Mouse (Mus musculus): Measurements from ENCODE around the gene Gpr88. TPM values are rescaled to one million over a fixed set of nuclear protein-coding genes. Genes with fewer than 3 reads are reported as not detected.
"Not testable (repeated sequence)": the region's sequence is repeated elsewhere in the genome, so short reads cannot be mapped to it uniquely, and the experiment has no call there.

Gpr88 gene
- total RNA-seq, 2 experiments from 2014 or later: 81.5 to 167 TPM

DNA sequence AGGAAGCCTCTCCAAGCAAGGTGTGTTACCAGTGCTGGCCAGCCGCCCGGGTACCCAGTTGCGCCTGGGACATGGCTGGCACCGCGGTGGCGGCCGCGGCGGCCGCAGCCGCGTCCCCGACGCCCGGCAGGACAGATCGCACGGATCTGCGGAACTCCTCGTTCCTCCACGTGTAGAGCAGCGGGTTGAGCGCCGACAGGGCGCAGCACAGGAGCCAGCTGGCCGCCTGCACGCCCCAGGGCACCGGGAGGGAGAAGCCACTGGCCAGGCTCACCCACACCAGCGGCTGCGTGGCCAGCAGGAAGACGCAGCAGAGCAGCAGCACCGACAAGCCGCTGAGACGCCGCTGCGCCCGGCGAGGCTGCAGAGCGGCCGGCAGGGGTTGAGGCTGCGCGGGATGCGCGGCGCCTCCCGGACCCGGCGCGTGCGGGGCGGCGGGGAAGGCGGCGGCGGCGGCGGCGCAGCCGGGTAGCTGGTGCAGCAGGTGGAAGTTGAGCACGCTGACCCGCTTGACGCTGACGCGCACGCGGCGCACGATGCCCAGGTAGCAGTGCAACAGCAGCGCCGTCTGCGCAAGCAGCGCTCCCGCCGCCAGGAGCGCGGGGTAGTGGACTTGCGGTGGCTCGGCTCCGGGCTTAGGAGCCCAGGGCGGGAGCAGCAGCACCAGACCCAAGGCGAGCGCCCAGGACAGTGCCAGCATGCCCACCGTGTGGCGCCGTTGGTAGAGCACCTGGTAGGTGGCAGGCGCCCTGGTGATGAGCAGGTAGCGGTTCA, 1.6 kb downstream of the Gpr88 start:
- intact Hi-C loops (cut with DNase I): loop anchor here (2.0 to 5.0 kb wide), 4 partner anchors 46 to 219 kb away; no protein-coding TSS in a partner anchor
- DNase-seq (ENCODE audit: low spot score in 2 of 2): peak; percentile 57 to 66

GRCm38 (mm10) chr3:116249026-116249425, 4.3 kb downstream of the Gpr88 start:
- DNase-seq (ENCODE audit: low spot score in 2 of 2): peak in 1 of 2 experiments; percentile 21
- intact Hi-C loops (cut with DNase I): no loop called here

GRCm38 (mm10) chr3:116244476-116244875, 8.8 kb downstream of the Gpr88 start:
- intact Hi-C loops (cut with DNase I): no loop called here
- DNase-seq (ENCODE audit: low spot score in 2 of 2): peak in 1 of 2 experiments; percentile 54

GRCm38 (mm10) chr3:116242685-116243084, 10.6 kb downstream of the Gpr88 start:
- DNase-seq (ENCODE audit: low spot score in 2 of 2): peak in 1 of 2 experiments; percentile 66
- intact Hi-C loops (cut with DNase I): no loop called here

DNA sequence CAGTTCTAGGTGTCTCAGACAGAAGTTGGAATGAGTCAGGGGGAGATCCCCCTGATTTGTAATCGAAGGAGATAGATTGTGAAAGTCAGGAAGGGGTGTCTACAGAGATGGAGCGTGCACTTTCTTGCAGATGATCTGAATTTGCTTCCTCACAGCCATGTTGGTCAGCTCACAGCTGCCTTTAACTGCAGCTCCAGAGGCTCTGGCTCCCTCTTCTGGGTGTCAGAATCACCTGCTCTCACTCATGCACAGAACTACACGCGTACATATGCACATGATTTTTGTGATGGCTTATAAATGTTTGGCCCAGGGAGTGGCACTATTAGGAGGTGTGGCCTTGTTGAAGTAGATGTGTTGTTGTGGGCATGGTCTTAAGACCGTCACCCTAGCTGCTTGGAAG, 15.8 kb downstream of the Gpr88 start:
- intact Hi-C loops (cut with DNase I): no loop called here
- no peak for DNase-seq (ENCODE audit: low spot score in 2 of 2)

GRCm38 (mm10) chr3:116236856-116237255, 16.4 kb downstream of the Gpr88 start:
- DNase-seq (ENCODE audit: low spot score in 2 of 2): no peak
- intact Hi-C loops (cut with DNase I): no loop called here

- peak in 1 of 2 experiments; percentile 61 for DNase-seq (ENCODE audit: low spot score in 2 of 2)
- intact Hi-C loops (cut with DNase I): loop anchor here (5.0 kb wide), 1 partner anchor 71 kb away; no protein-coding TSS in a partner anchor
These were observed 19.8 kb downstream of the Gpr88 start for GRCm38 (mm10) chr3:116233515-116233914.

DNA sequence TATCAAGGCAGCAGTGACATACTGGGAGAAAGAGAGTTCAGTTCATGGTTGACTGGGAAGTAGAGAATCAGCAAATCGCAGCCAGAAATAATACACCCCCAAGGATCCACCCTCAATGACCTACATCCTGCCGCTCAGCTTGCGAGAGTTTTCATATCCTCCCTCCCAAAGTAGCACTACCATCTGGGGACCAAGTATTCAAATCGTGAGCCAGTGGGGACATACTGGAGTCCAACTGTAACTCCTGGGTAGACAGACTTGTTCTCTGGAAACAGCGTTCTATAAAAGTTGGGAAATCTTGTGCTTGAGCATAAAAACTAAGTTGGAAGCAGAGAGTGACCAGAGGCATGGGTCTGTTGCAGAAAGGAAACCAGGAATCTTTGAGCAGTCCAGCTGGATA, 20.5 kb downstream of the Gpr88 start:
- intact Hi-C loops (cut with DNase I): loop anchor here (5.0 kb wide), 1 partner anchor 70 kb away; no protein-coding TSS in a partner anchor
- peak in 1 of 2 experiments; percentile 66 for DNase-seq (ENCODE audit: low spot score in 2 of 2)

GRCm38 (mm10) chr3:116229336-116229735, 24.0 kb downstream of the Gpr88 start:
- DNase-seq (ENCODE audit: low spot score in 2 of 2): no peak
- intact Hi-C loops (cut with DNase I): no loop called here

- intact Hi-C loops (cut with DNase I): no loop called here
- DNase-seq (ENCODE audit: low spot score in 2 of 2): no peak
These were observed 24.7 kb downstream of the Gpr88 start for GRCm38 (mm10) chr3:116228360-116229245.

GRCm38 (mm10) chr3:116227383-116227782, 25.9 kb downstream of the Gpr88 start:
- no peak for DNase-seq (ENCODE audit: low spot score in 2 of 2)
- intact Hi-C loops (cut with DNase I): no loop called here

- no peak for DNase-seq (ENCODE audit: low spot score in 2 of 2)
- intact Hi-C loops (cut with DNase I): no loop called here
These were observed 26.4 kb downstream of the Gpr88 start for GRCm38 (mm10) chr3:116226915-116227314.

DNA sequence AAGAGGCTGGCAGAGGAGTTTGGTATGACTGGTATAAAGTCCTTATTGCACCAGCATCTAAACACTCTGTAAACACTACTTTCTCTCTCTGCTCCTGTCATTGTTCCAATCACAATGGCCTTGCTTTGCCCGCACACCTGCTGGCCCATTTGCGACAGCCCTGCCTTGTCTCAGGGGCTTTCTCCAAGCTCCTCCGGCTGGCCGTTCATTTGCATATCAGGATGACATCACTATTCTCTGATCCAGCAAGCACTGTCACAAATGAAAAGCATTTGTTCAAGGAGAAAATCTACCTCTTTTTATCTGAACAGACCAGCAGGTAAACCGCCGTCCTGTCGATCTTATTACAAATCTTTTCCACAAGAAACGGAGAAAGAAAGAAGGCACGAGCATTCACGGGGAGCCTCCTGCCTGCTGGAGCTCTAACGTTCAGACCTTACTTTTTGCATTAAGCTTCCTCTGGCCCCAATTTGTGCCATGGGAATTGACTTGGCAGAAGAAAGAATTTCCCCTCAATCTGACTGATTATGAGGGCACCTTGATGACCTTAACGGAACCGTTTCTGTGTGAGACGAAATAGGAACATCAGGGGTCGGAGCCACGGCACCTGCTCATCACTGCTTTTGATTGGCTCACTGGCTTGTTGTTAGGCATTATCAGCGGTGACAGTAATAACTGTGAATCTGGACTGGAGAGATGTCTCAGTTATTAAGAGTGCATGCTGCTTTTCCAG, 30.6 kb downstream of the Gpr88 start:
- no peak for DNase-seq (ENCODE audit: low spot score in 2 of 2)
- intact Hi-C loops (cut with DNase I): no loop called here

- intact Hi-C loops (cut with DNase I): no loop called here
- DNase-seq (ENCODE audit: low spot score in 2 of 2): no peak
These were observed 31.7 kb downstream of the Gpr88 start for GRCm38 (mm10) chr3:116221686-116222010.

- intact Hi-C loops (cut with DNase I): no loop called here
- no peak for DNase-seq (ENCODE audit: low spot score in 2 of 2)
These were observed 32.2 kb downstream of the Gpr88 start for GRCm38 (mm10) chr3:116220980-116221685.

GRCm38 (mm10) chr3:116217398-116217797, 35.9 kb downstream of the Gpr88 start:
- intact Hi-C loops (cut with DNase I); DNase-seq (ENCODE audit: low spot score in 2 of 2): not testable (repeated sequence)

- intact Hi-C loops (cut with DNase I): no loop called here
- DNase-seq (ENCODE audit: low spot score in 2 of 2): no peak
These were observed 37.0 kb downstream of the Gpr88 start for GRCm38 (mm10) chr3:116216261-116216660.

DNA sequence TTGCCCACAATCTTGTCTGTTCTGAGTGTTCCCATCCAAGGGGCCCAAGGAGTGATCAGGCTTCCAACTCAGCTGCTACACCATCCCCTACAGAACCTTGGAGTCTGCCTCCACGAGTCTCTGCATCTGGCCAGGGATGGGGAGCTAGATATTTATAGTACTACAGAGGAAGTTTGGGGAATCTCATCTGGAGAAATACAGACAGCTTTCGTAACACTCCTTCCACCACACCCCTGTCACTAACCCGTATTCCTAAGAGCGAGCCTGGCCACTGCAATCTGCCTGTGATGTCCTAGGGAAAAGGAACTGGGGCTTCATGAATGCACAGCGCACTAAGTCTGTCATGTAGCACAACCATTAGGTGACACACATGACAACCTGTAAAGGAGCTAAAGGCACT, 41.7 kb downstream of the Gpr88 start:
- DNase-seq (ENCODE audit: low spot score in 2 of 2): peak in 1 of 2 experiments; percentile 26
- intact Hi-C loops (cut with DNase I): no loop called here

DNA sequence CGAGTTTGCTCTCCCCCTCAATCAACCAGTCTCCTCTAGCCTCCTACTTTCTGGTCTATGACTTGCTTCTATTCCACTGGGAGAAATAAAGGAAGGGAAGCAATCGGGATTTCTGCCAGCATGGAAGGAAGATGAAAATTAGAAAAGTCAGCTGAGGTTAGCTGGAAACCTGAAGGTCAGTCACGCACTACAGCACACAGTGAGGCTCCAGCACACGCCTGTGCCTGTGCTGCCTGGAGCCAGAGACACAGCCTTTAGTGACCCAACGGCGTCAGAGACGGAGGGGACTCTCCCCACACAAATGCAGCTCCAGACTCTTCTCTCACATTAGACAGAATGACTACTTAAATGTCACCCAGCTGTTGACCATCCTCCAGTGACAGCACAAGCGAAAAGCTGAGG, 42.6 kb downstream of the Gpr88 start:
- peak in 1 of 2 experiments; percentile 6 for DNase-seq (ENCODE audit: low spot score in 2 of 2)
- intact Hi-C loops (cut with DNase I): no loop called here

Measured in left cerebral cortex, postnatal 25 days (tissue).